Mouse (Mus musculus) embryo, embryonic 10 days (tissue): ENCODE measurements around the gene Kank4.
A peak's percentile ranks its signal among the peaks of the same experiment; 100 is the strongest.
"Not testable (repeated sequence)": the region's sequence is repeated elsewhere in the genome, so short reads cannot be mapped to it uniquely, and the experiment has no call there.

Experiments
- DNase-seq: peaks from one replicate; pipeline ENCODE4 v3.0.0-alpha.2; 2015; ENCODE audit warnings: low spot score

Kank4 gene

DNA sequence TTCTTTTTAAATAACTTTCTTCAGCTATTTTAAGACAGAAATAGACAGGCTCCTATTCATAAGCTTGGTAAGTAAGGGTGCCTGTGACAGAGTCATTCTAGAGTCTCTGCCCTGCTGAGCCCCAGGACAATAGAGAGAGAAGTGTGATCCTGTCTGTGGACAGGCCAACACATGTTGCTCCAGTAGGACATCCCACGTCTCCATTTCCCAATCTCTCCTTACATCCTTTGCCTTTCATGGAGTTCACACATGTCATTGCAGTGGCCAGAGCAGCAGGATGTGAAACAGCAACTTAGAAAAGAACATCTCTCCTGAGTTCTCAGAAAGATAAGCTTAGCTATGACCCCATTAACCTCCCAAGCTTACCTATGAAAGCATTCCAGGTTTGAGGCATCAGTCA is 14.4 kb upstream of the Kank4 start:
- no peak for DNase-seq

DNA sequence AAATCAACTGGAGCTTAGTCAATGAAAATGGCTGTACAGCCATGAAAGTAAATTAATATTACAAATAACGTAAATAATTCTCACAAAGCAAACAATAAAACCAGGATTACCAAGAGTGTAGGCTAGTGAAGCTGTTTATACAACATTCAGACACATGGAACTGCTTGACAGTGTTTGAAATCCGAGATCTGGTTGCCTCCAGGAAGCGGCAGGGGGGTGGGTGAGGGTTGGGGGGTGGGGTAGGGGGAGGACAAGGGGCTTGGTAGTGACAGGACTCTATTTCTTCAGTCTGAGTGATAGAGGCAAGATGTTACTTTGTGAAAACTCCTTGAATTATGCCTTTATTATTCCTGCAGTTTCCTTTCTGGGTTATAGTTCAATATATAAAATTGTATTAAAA is 9.4 kb upstream of the Kank4 start:
- DNase-seq = peak; percentile 32

DNA sequence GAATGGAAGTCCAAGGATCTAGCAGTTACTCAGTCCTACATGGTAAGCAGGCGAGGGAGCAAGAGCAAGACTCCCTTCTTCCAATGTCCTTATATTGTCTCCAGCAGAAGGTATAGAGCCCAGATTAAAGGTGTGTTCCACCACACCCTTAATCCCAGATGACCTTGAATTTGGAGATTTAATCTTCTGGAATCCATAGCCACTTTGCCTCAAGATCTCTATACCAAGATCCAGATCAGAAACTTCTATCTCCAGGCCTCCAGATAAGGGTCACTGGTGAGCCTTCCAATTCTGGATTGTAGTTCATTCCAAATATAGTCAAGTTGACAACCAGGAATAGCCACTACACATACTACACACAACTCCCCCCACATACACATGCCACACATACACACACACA is 6.4 kb upstream of the Kank4 start, which contains the start of gene I0C0044D17Rik:
Gene I0C0044D17Rik, minus strand, starts transcription at position 101 of the 400 bp plus-strand sequence.
- DNase-seq = not testable (repeated sequence)

DNA sequence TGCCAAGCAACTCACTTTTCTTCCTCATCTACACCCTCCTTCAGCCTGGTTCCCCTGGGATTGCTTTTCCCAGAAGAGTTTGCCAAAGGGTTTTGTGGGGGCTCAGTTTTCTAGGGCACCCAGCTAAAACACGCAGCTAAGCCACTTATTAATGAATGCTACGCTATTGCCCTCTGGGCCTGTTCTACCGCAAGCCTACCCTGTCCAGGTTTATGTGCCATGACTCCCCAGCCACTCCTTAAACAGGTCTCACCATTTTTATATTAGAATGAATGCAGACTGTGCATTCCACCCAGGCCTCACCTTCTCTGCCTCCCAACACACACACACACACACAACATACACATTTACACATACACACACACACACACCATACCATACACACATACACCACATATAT is 5.7 kb upstream of the Kank4 start:
- no peak for DNase-seq

DNA sequence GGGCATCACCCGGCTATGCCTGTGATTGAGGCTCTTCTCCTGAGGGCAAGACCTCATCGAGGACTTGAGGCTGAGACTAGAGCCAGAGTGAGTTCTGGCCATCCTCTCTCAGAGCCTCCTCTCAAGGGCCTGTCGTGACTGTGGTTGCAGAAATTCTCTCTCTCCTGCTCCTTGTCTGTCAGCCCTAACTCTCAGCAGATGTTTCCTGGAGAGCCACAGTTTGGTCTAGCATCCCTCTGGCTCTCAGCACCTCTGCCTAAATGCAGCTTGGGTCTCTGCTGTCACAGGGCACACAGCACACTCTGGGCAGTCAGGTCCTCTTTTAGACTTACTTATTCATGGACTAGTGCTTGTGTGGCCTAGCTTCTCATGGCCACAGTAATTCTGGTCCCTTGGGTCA is 5.1 kb upstream of the Kank4 start:
- no peak for DNase-seq

DNA sequence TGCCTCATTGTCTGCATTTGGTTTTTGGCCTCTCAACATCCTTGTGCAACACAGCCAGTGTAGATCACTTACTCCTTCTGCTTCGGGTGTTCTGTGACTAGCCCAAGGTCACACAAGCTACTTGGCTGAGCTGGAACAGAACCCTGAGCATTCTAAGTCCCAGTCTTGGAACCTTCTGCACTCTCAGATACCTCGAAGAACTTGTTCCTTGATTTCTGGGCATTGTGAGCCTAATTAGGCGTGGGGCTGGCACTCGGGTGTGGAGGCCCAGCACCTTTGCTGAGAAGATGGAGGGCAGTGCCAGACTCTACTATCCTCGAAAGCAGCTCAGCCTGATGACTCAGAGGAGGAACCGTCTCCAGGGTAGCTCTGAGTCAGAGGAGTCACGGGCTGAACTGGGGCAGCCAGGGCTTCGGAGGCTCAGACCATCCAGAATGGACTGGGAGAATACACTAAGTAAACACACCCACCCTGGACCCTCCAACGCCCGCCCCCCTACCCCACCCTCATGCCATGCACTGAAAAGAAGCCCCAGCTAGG is 1.9 kb upstream of the Kank4 start:
- DNase-seq = no peak

DNA sequence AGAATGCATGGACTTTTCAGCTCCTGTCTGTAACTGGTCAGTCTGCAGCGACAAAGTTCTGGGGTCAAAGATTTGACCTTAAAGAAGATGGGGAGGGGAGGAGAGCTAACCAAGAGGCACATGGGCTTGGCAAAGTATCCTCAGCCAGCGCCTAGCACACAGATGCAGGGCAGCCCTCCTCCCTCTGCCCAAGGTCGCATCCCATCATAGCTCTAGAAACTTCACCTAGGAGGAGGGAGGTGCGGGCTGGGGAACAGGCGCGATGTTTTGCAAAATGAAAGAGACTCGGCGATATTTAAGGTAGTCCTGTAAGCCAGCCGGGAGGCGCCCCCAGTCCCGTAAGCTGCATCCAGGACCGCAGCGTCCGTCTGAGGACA is 542 bp downstream of the Kank4 start:
- peak; percentile 25 for DNase-seq

DNA sequence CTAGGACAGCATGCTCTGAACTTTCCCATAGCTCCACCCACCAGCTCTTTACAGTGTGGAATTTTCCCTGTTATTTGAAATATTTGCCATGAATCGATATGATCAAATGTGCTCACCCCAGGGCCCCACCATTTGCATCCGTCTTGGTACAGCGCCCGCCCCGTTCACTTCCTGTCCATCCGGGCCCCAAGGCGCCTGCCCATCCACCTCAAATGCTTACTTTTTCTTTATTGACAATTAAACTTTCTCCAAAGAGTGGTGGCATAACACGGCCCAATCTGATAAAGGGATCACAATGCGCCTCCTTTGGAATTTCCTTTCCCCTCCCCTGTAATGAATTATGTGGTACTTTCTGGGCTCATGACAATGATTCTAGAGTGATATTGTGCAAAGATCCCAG is 11.0 kb downstream of the Kank4 start:
- DNase-seq = no peak

DNA sequence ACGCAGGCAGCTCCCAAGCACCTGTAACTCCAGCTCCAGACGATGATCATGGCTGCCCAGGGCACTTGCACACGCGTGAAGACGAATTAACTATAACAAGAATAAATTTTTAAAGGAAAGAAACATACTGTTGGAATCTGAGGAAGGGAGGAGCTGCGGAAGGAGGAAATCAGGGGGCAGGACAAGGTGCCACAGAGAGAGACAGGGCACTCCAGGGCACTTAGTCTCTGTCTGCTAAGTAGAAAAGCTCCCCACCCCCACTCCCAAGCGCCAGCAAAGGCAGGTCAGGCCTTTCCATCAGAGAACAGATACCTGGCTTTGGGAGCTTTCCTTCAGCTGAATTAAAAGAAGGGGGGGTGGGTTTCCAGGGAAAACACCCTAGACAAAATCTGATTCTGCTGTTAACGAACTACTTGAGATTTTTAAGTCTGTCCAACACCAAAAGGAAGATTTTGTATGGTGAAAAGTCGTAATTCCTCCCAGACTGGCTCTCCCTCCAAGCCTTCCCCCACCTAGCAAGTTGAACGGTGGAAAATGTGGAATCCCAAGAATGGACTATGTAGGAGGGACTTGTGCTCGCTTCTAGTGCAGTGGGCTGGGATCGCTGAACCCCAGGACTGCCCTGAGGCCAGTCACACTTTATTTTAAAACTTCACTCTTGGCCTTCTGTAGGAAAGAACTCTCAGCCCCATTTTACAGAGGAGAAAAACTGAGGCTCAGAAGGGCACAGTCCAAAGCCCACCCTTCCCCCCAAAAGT is 11.9 kb downstream of the Kank4 start:
- DNase-seq = peak; percentile 49

DNA sequence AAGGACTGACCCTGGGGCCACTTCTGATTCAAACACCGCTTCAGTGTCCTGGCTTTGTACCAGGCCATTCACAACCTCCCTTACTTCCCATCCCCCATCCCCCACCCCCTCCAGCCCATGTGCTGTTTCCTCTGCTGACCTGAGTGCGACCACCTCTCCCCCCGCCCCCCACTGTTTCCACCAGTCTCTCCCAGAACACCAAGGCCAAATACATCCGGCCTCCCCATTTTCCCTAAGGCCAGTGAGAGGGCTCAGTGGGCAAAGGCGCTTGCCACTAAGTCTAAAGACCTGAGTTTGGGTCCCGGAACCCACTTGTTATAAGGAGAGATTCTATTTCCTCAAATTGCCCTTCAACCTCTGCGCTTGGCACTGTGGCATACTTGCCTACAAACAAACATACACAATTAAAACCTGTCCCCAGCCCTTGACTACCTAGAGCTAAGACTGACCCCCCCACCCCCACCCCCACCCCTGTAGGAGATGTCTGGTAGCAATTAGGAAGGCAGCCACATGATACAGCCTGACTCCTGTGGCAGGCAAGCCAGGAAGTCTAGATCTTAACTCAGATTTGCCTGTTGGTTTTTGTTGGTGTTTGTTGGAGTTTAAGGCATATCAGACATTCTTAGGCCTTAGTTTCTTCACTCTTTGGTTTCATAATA is 12.7 kb downstream of the Kank4 start:
- peak; percentile 42 for DNase-seq

DNA sequence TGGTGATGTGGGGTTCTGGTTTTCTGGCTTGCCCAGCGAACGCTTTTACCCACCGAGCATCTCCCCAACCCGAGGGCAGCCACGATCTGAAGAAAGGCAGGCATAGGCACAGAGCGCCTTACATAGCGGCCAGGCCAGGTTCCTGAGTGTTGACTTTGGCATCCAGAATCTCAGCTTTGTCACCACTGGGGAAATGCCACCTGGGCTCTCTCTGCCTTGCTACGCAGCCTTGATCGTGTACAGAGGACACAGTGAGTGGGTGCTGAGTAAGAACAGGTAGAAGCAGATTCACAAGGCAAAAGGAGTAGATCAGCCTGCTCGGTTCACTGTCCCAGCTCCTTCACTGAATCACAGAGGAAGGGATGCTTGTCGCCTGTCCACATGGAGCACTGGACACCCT is 15.6 kb downstream of the Kank4 start:
- no peak for DNase-seq

DNA sequence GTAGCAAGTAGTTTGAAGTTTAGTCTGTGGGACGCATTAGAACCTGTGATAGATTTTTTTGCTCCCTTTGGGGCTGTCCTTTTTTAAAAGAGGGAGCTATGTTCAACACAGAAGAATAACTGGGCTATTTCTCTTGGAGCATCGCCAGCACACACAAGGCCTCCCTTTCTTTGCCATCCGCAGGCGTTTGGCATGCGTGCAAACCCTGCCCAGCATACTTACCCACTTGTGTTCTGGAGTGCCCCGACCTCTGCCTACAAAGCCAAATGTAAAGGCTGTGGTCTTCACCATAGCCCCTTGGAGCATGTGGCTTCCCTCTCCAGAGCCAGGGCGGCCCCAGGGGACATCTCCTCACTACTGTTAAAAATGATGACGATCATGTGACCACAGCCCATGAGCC is 16.5 kb downstream of the Kank4 start:
- no peak for DNase-seq

DNA sequence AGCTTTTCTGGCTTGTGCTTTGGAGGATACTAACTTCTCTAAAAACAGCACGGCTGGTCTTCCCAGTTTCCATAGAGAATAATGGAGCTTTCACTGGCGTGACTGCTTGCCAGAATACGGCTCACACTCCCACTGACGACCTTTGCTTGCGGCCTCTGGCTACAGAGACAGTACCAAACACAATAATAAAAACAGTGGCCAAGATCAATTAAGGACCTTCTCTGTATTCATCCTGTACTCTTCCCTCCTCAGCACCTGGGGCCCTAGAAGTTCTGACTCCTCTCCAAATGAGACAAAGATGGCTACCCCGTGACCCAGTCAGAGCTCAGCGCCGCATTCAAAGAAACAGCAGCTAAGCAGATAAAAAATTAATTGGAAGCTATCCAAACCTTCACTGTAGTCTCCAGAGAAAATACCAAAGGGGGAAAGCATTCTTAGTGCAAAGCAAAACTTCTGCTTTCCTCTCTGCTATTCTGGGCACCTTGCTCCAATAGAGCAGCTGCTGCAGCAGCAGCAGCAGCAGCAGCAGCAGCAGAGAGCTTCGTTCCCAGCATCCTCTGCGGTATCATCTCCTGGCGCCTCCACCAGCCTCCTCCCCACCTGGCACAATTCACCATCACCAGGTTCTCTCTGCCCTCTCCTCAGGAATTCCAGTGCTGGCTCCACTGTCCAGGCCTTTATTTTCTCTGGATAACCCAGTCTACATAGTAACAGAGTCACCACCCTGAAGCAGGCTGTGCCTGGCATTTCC is 20.6 kb downstream of the Kank4 start:
- DNase-seq = no peak

DNA sequence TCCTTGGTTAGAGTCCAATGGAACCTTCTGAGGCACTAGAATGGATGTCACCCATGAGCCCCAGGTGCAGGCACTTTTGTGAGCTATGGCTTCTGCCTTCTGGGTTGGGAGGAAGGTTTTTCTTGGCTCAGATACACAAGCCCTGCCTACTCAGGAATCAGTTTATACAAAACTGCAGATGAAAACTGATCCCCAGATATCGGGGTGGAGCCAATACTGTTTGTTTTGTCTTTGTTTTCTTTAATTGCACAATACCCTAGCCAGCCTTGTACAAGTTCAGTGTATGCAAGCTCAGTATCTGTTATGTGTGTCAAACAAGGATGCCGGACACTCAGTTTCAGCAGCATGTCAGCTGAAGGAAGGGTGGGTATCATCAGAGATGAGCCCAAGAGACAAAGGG is 22.1 kb downstream of the Kank4 start:
- no peak for DNase-seq

DNA sequence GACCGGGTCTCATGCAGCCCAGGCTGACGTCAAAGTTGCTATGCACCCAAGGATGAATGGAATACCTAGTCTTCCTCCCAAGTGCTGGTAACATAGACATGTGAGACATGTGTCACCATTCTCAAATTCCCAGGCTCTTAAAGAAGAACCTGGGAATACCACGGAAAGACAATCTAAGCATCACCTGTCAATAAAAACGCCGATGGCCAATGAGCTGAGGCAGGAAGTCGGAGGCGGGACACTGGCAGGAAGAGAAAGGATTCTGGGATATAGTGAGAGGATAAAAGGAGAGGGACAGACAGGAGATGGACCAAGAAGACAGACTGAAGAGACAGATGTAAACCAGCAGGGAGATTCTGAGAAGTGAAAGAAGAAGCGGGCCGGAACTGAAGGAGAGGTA is 23.9 kb downstream of the Kank4 start:
- DNase-seq = no peak

DNA sequence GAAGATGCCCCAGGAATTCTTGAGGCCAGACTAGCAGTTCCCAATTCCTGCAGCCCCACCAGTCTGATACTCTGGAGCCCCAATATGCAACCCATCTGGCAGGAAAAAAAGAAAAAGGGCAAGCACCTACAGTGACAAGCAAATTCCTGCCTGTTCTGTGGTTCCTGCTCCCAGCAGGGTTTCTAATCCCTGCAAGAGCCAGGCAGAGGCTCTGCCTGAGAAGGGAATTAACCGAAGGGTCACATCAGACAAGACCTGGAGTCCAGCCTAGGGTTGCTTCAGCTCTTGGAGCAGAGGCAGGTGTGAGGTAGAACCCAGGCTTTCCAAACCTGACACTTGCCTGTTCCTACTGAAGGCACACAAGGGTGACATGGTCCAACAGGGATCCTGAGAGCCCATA is 26.6 kb downstream of the Kank4 start:
- no peak for DNase-seq

DNA sequence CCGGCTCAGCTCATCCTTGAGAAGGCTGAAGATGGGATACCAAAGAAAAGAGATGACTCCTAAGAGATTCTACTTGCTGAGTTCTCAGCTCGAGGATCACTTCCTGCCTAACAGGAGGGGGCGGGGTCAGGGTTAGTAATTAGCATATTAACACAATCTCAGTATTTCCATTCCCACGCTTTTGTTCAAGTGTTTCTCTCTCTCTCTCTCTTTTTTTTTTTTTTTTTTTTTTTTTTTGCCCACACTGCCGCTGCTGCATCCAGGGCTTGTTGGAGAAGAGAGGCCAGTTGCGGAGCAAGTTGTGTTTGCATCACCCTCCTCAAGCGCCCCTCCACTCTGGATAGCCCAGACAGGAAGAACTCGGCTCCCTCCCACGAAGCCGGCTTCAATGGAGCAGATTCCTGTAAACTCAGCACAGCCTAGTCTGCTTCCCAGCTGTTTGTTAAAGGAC is 27.5 kb downstream of the Kank4 start:
- peak; percentile 42 for DNase-seq

DNA sequence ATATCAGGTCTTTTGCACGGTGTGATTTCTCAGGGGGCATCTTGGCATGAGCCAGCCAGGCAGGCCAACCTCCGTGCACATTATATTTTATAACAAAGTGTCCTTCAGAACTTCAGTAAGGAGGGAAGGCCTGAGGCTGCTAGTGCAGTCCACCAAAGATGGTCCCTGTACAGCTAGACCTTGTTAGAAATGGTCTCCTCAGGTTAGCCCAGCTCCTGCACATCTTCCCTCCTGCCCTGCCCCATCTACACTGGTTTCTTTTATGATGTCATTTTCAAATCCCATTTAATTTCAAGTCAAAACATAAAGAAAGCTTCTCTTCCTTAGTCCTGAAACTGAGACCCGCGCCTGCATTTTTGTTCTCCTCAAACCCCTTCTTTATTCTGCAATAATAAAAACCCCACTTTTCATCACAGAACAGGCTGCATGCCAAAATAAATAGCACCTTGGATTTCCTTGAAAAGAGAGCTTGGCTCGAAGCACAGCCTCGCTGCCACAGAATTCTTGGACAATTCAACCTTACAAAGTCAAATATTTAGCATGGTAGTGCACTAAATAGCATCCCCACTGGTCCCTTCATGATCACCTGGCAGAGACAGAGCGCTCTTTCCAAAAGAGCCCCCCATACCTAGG is 28.1 kb downstream of the Kank4 start:
- DNase-seq = no peak

DNA sequence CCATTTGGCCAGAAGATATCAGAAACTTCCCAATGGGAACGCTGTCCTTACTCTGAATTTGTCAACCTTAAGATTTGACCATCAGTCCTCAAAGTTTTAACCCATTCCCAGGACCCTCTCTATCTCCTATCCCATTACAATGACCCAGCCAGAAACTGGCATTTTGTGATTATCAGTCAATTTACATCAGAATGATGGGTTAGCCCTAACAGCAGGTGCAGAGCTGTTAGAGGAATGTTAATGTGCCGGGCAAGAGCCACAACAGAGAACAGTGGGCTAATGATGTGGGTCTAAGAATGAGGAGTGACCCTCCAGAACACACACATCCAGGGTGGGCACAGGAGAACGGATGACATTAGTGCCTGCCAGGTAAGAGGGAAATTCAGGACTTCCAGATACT is 31.1 kb downstream of the Kank4 start:
- DNase-seq = no peak

DNA sequence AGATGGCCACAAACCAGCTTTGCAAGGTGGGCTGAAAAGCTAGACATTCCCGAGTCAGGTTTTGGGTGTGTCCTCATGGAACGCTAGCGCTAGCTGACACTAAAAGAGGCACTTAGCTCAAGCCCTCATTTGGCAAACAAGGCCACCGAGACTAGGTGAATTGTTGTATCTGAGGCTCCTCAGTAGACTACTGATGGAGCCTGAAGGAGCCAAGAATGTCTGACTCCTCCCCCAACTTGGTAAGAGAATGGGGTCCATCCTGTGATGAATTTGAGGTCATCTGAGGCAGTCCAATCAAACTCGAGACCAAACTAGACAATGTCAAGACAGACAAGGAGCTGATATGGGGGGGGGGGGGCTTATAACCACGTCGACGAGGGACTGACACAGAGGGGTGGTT is 31.5 kb downstream of the Kank4 start:
- DNase-seq = no peak

DNA sequence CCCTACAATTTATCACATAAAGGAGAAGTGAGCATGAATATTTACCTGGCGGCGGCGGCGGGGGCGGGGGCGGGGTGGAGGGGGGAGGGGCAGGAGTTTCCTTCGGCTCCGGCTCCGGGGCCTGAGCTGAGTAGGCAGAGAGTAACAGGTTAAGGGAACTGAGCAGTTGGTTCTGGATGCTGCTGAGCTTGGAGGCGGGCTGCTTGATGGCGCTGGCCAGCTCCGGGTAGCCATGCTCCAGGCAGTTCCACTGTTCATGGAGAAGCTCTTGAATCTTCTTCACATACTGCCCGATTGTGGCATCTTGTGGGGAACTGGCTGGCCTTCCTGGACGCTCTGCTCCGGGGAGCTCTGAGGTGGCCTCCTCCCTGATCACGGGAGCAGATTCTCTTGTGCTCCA is 39.1 kb downstream of the Kank4 start:
- peak; percentile 35 for DNase-seq

DNA sequence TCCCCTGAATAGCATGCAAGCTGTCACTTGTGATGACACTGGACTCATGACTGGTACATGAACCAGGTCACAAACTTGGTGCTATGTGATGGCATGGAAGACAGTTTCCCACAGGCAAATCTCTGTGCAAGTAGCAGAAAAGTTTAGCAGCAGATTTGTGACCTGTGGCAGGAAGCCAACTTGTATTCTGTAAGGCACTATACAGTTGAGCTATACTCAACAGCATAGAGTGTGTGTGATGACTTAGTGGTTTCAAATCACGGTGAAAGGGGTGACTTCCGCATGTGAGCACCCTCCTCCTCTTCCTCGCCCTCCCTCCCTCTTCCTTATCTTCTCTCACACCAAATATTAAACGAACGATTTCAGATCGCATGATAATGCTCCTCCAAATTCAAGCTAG is 39.9 kb downstream of the Kank4 start:
- no peak for DNase-seq
